In genomic region chr10:94059618-94060055, GRCm38 (mm10) we compare ENCODE assay signal across 16 mouse cellular contexts. TPM values are rescaled to one million over a fixed set of nuclear protein-coding genes. Genes with fewer than 3 reads are reported as not detected.
A peak's percentile ranks its signal among the peaks of the same experiment; 100 is the strongest.
DNase-seq lines count a peak whose midpoint lies in the region; ATAC-seq and TF ChIP-seq lines count a peak whose summit lies in the region.
"Had no signal": no experiment of that assay in that cellular context is flagged by ENCODE, and none has a peak within 500 bp of the region (broad histone marks: within the 10 kb centered on the region; RNA-seq: fewer than 3 reads in every experiment).

No protein-coding gene starts in this region.

- no peak for DNase-seq in heart, postnatal 4 days
- no peak for DNase-seq in left cerebral cortex, postnatal 14 days (ENCODE audit: low spot score in 2 of 2)
- DNase-seq in right cerebral cortex, postnatal 4 days, result no peak
- DNase-seq in urinary bladder, postnatal 4 days (ENCODE audit: low spot score in 2 of 2), result no peak
- DNase-seq: adrenal gland, postnatal 10 days; heart, postnatal 14 days; lung, postnatal 14 days; thymus, adult 18-20 months had no signal

- H3K4me2 ChIP-seq in heart, embryonic 13.5 days, result no peak overlapping the region
- no peak overlapping the region for H3K4me2 ChIP-seq in intestine, postnatal 0 days (replicated peaks; ENCODE audit: low read depth)
- no peak overlapping the region for H3K4me2 ChIP-seq in liver, embryonic 16.5 days (ENCODE audit: low read depth, low read length)
- no peak overlapping the region for H3K4me2 ChIP-seq in stomach, embryonic 16.5 days (ENCODE audit: low read depth, low read length)
- H3K4me2 ChIP-seq: forebrain, embryonic 12.5 days; neural tube, embryonic 12.5 days had no signal

- no peaks in the 10 kb centered on the region for H3K9me3 ChIP-seq in heart, embryonic 13.5 days
- no peaks in the 10 kb centered on the region for H3K9me3 ChIP-seq in intestine, postnatal 0 days (ENCODE audit: control insufficient read depth)
- no peaks in the 10 kb centered on the region for H3K9me3 ChIP-seq in liver, embryonic 16.5 days (replicated peaks; ENCODE audit: control insufficient read depth, low read length)
- H3K9me3 ChIP-seq in stomach, embryonic 16.5 days (replicated peaks; ENCODE audit: control insufficient read depth, low read length), result no peaks in the 10 kb centered on the region
- H3K9me3 ChIP-seq: forebrain, embryonic 12.5 days; neural tube, embryonic 12.5 days had no signal

- no peak overlapping the region for H3K4me3 ChIP-seq in heart, embryonic 13.5 days
- H3K4me3 ChIP-seq in intestine, postnatal 0 days (ENCODE audit: low read depth, low read length), result no peak overlapping the region
- H3K4me3 ChIP-seq in liver, embryonic 16.5 days (ENCODE audit: low read depth, low read length), result no peak overlapping the region
- H3K4me3 ChIP-seq in stomach, embryonic 16.5 days (replicated peaks; ENCODE audit: low read length), result no peak overlapping the region
- H3K4me3 ChIP-seq: forebrain, embryonic 12.5 days; neural tube, embryonic 12.5 days had no signal

- no peak overlapping the region for H3K9ac ChIP-seq in heart, embryonic 13.5 days
- H3K9ac ChIP-seq in intestine, postnatal 0 days (ENCODE audit: low read depth, low read length), result no peak overlapping the region
- H3K9ac ChIP-seq in liver, embryonic 16.5 days (ENCODE audit: low read depth, low read length), result no peak overlapping the region
- no peak overlapping the region for H3K9ac ChIP-seq in stomach, embryonic 16.5 days (ENCODE audit: low read length)
- H3K9ac ChIP-seq: forebrain, embryonic 12.5 days; neural tube, embryonic 12.5 days had no signal

- 0 out of 2 replicates have a peak overlapping the region, but pooled peaks have one; percentile 5 for H3K27ac ChIP-seq in heart, embryonic 13.5 days (replicated peaks)
- H3K27ac ChIP-seq in intestine, postnatal 0 days (ENCODE audit: low read depth, low read length), result peak overlapping the region; percentile 10; the same call in 1 of the 2 replicates
- peak overlapping the region; percentile 5; the same call in 1 of the 2 replicates for H3K27ac ChIP-seq in liver, embryonic 16.5 days (ENCODE audit: low read length)
- no peak overlapping the region; the same call in 1 of the 2 replicates for H3K27ac ChIP-seq in stomach, embryonic 16.5 days (ENCODE audit: low read length)
- H3K27ac ChIP-seq: forebrain, embryonic 12.5 days; kidney, postnatal 0 days; neural tube, embryonic 12.5 days had no signal

- no peaks in the 10 kb centered on the region for H3K36me3 ChIP-seq in heart, embryonic 13.5 days
- H3K36me3 ChIP-seq in intestine, postnatal 0 days (ENCODE audit: control insufficient read depth, insufficient read depth), result no peaks in the 10 kb centered on the region
- H3K36me3 ChIP-seq in liver, embryonic 16.5 days (ENCODE audit: control insufficient read depth, insufficient read depth), result no peaks in the 10 kb centered on the region
- no peaks in the 10 kb centered on the region for H3K36me3 ChIP-seq in stomach, embryonic 16.5 days (ENCODE audit: control insufficient read depth, insufficient read depth, low read length)
- H3K36me3 ChIP-seq: forebrain, embryonic 12.5 days; neural tube, embryonic 12.5 days had no signal

- peaks cover 36% of the 10 kb centered on the region for H3K4me1 ChIP-seq in heart, embryonic 13.5 days
- no peaks in the 10 kb centered on the region for H3K4me1 ChIP-seq in intestine, postnatal 0 days (replicated peaks; ENCODE audit: control insufficient read depth, insufficient read depth, low read length)
- peaks cover 13% of the 10 kb centered on the region for H3K4me1 ChIP-seq in liver, embryonic 16.5 days (ENCODE audit: control insufficient read depth, low read depth, low read length)
- H3K4me1 ChIP-seq in stomach, embryonic 16.5 days (ENCODE audit: control insufficient read depth, insufficient read depth, low read length), result peaks cover 13% of the 10 kb centered on the region
- H3K4me1 ChIP-seq: neural tube, embryonic 12.5 days had no signal

- intact Hi-C loops in left cerebral cortex, postnatal 14 days (cut with DNase I), result no loop called here

- no peaks in the 10 kb centered on the region for H3K27me3 ChIP-seq in heart, embryonic 13.5 days (replicated peaks)
- H3K27me3 ChIP-seq in intestine, postnatal 0 days (replicated peaks; ENCODE audit: control insufficient read depth, insufficient read depth, low read length), result no peaks in the 10 kb centered on the region
- H3K27me3 ChIP-seq in liver, embryonic 16.5 days (ENCODE audit: control insufficient read depth, insufficient read depth, low read depth, low read length), result no peaks in the 10 kb centered on the region
- no peaks in the 10 kb centered on the region for H3K27me3 ChIP-seq in stomach, embryonic 16.5 days (ENCODE audit: control insufficient read depth, insufficient read depth, low read length)
- H3K27me3 ChIP-seq: forebrain, embryonic 12.5 days; neural tube, embryonic 12.5 days had no signal

- 60% methylated on average over 8 of the region's 8 CpGs for WGBS in heart, embryonic 13.5 days
- 61% methylated on average over 8 of the region's 8 CpGs for WGBS in intestine, postnatal 0 days
- 51% methylated on average over 8 of the region's 8 CpGs for WGBS in liver, embryonic 16.5 days (ENCODE audit: insufficient replicate concordance)
- WGBS in stomach, embryonic 16.5 days, result 79% methylated on average over 8 of the region's 8 CpGs

- no peak for ATAC-seq in heart, embryonic 13.5 days (ENCODE audit: extremely low read depth, insufficient number of reproducible peaks, low FRiP score, low TSS enrichment)
- ATAC-seq in intestine, postnatal 0 days, result peak; percentile 91
- no peak for ATAC-seq in liver, embryonic 16.5 days (ENCODE audit: low read depth)
- ATAC-seq in stomach, embryonic 16.5 days (ENCODE audit: insufficient read depth, low FRiP score), result peak; percentile 85; the same call in 1 of the 2 replicates
- ATAC-seq: midbrain, embryonic 16.5 days had no signal

- TF ChIP-seq CTCF in intestine, postnatal 0 days (IDR thresholded peaks at IDR 0.05; ENCODE audit: low read depth), result no peak

RNA-seq across cellular contexts. Expression of gene Fgd6, which starts 23.8 kb away (rescaled TPM):
- polyA plus RNA-seq in heart, embryonic 13.5 days (2015; fragmentation: Nextera tagmentation; extraction: Ambion mirVana), result 2.1 and 2.2 TPM in 2 replicates
- 1 to 10 TPM; 5.5 to 6.1 TPM for total RNA-seq in heart, postnatal 4 days (2021)
- polyA plus RNA-seq in intestine, postnatal 0 days (2015; fragmentation: Nextera tagmentation; extraction: Ambion mirVana), result 2.2 and 2.5 TPM in 2 replicates
- polyA plus RNA-seq in liver, embryonic 16.5 days (2015; fragmentation: Nextera tagmentation; extraction: Ambion mirVana), result 3.5 and 3.7 TPM in 2 replicates
- 3.7 and 3.9 TPM in 2 replicates for polyA plus RNA-seq in stomach, embryonic 16.5 days (2015; fragmentation: Nextera tagmentation; extraction: Ambion mirVana)
- total RNA-seq in left cerebral cortex, postnatal 14 days (2021), result 1 to 10 TPM; 8.4 to 8.9 TPM

RNA-seq across cellular contexts. Expression of gene Vezt, which starts 24.0 kb away (rescaled TPM):
- polyA plus RNA-seq in heart, embryonic 13.5 days (2015; fragmentation: Nextera tagmentation; extraction: Ambion mirVana), result 21.2 and 23.2 TPM in 2 replicates
- total RNA-seq in heart, postnatal 4 days (2021), result 10 to 100 TPM; 45.3 to 46.4 TPM
- 10.2 and 10.6 TPM in 2 replicates for polyA plus RNA-seq in intestine, postnatal 0 days (2015; fragmentation: Nextera tagmentation; extraction: Ambion mirVana)
- polyA plus RNA-seq in liver, embryonic 16.5 days (2015; fragmentation: Nextera tagmentation; extraction: Ambion mirVana), result 10.4 and 11.3 TPM in 2 replicates
- 26.4 and 27.4 TPM in 2 replicates for polyA plus RNA-seq in stomach, embryonic 16.5 days (2015; fragmentation: Nextera tagmentation; extraction: Ambion mirVana)
- 100 to 1,000 TPM in 1 of 2 experiments, 10 to 100 TPM in 1; 86.8 to 102 TPM for total RNA-seq in left cerebral cortex, postnatal 14 days (2021)

Comparison
In these comparisons a context has a peak if more than half of its experiments do, and no peak if none do; other contexts are left out.
1. ATAC-seq: peak in intestine, postnatal 0 days (single experiment) and stomach, embryonic 16.5 days (single experiment); none in heart, embryonic 13.5 days (single experiment) and liver, embryonic 16.5 days (single experiment).